ENCODE assay signal across 8 mouse cellular contexts in the genomic region with DNA sequence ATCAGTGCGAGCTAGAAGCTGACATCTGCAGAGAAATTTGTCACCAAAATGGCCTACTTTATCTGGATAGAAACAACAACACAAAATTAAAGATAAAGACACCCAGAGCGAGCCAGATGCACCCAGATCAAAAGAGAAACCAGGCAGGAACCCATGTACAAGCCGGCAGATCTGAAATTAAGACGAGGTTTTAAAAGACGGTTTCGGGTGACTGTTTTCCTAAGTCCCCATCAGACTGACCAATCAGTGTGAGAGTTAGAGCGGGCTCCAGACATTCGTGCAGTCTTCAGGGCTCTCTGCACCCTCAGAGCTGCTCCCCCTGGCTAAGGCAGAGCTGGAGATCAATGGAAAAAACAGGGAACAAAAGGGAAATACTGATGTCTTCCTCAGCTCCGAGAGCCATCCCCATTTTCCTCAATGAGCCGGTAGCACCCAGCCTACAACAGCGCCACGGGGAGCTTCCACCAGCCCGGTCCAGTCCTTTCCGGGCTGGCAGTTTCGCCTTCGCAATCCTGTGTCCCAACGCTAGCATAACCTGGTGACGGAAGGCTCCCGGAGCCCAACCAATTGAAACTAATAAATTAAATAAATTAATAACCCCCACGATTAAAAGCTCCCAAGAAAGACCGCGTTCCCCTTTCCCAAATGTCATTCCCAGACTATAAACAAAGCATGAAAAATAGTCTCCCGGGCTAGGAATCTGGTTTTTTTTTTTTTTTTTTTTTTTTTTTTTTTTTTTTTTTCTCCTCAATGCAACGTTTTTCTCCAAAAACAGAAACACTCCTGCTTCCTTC. TPM values are rescaled to one million over a fixed set of nuclear protein-coding genes. Genes with fewer than 3 reads are reported as not detected.
DNase-seq lines count a peak whose midpoint lies in the region; ATAC-seq and TF ChIP-seq lines count a peak whose summit lies in the region.

No protein-coding gene starts in this region.

- peak overlapping the region; percentile 93 for H3K9ac ChIP-seq in forebrain, embryonic 13.5 days

- peak; percentile 34; the same call in 1 of the 2 replicates for TF ChIP-seq POLR2A in lung, adult 2 months (IDR thresholded peaks at IDR 0.05; ENCODE audit: borderline replicate concordance, extremely low read depth, low read depth, low read length)

- intact Hi-C loops in heart, postnatal 25 days (cut with DNase I): loop anchor here (2.0 to 5.0 kb wide), 3 partner anchors 63 to 220 kb away; no protein-coding TSS in a partner anchor

- under 1% methylated on average over 24 of the region's 24 CpGs for WGBS in forebrain, embryonic 13.5 days
- WGBS in lung, adult 2 months: under 1% methylated on average over 24 of the region's 24 CpGs

- H3K27ac ChIP-seq in forebrain, embryonic 13.5 days: peak overlapping the region; percentile 58

- no peak for TF ChIP-seq CTCF in lung, adult 2 months (IDR thresholded peaks at IDR 0.05; ENCODE audit: insufficient read depth, low read length)

- peak overlapping the region; percentile 88 for H3K4me3 ChIP-seq in forebrain, embryonic 13.5 days
- H3K4me3 ChIP-seq in lung, adult 2 months (replicated peaks; ENCODE audit: extremely low read depth, low read depth, low read length): peak overlapping the region; percentile 86

- peak; percentile 77; the same call in 1 of the 2 replicates for ATAC-seq in cerebellum, adult (ENCODE audit: insufficient number of reproducible peaks, low FRiP score, low TSS enrichment)
- peak; percentile 57 for ATAC-seq in forebrain, embryonic 13.5 days
- ATAC-seq in neutrophil, adult 5-6 weeks (ENCODE audit: extremely low read depth, insufficient number of reproducible peaks, low FRiP score, poor library complexity, severe bottlenecking): peak; percentile 9; the same call in 1 of the 2 replicates

- peaks cover 34% of the 10 kb centered on the region for H3K4me1 ChIP-seq in forebrain, embryonic 13.5 days
- H3K4me1 ChIP-seq in lung, adult 2 months (ENCODE audit: control insufficient read depth, insufficient read depth, low read length): peaks cover 8% of the 10 kb centered on the region

- peak overlapping the region; percentile 72 for H3K4me2 ChIP-seq in forebrain, embryonic 13.5 days

- H3K9me3 ChIP-seq in forebrain, embryonic 13.5 days (replicated peaks): no peaks in the 10 kb centered on the region

- H3K36me3 ChIP-seq in forebrain, embryonic 13.5 days (ENCODE audit: poor library complexity, severe bottlenecking): no peaks in the 10 kb centered on the region

- no peaks in the 10 kb centered on the region for H3K27me3 ChIP-seq in forebrain, embryonic 13.5 days

- DNase-seq in MEL-GATA-1-ER (ENCODE audit: extremely low read depth, low read depth): peak; percentile 51
- peak; percentile 43 for DNase-seq in heart, postnatal 25 days (ENCODE audit: low spot score)
- DNase-seq in layer of hippocampus, adult 18-20 months (ENCODE audit: low spot score in 2 of 2): peak; percentile 25 to 58
- DNase-seq in lung, adult 2 months: peak; percentile 58
- DNase-seq in thymus, postnatal 4 days: peak; percentile 61

RNA-seq across cellular contexts. Expression of a gene that starts 1.1 kb away (rescaled TPM):
- 79.3 and 83.5 TPM in 2 replicates for polyA plus RNA-seq in forebrain, embryonic 13.5 days (2015; fragmentation: Nextera tagmentation; extraction: Ambion mirVana)
- 100 to 1,000 TPM; 115 to 120 TPM for total RNA-seq in heart, postnatal 25 days (2021)
- total RNA-seq in layer of hippocampus, adult 18-20 months (2021): 10 to 100 TPM; 51.4 to 54.4 TPM
- 43.6 and 48.2 TPM in 2 replicates for polyA plus RNA-seq in lung, adult 2 months (2012; rRNA removed)
- 84.3 and 92.8 TPM in 2 replicates for total RNA-seq in neutrophil, adult 5-6 weeks (2017)

Comparison
In these comparisons a context has a peak if more than half of its experiments do, and no peak if none do; other contexts are left out.
1. Peak in every context shown above with its lines: DNase-seq, ATAC-seq, H3K4me3 ChIP-seq and H3K27ac ChIP-seq.
2. ATAC-seq: peak in every context shown above with its lines; median percentile 77 in cerebellum, adult; 57 in forebrain, embryonic 13.5 days; 9 in neutrophil, adult 5-6 weeks.